Mouse (Mus musculus): ENCODE data around the gene Fam180a. TPM values are rescaled to one million over a fixed set of nuclear protein-coding genes. Genes with fewer than 3 reads are reported as not detected.

Gene Fam180a
- polyA plus RNA-seq, 1 experiment = not detected

DNA sequence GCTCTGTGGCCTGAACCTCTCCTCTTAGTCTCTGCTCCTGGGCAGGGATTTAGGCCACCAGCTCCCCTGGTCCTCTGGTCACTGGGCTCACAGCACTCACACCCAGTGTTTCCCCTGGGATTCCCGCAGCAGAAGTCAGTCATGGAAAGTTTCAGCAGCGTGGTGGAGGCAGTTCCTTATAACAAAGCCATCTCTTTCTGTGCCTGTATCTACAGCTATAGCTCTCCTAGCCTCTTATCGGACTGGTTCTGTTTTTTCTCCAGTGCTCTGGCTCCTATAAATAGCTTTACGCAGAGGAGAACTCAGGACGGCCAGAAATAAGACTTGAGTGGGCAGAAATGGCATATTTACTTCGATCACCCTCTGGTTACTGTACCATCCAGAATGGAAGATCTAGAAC is 27.6 kb downstream of the Fam180a start:
- no peaks in the 10 kb centered on the region for H3K36me3 ChIP-seq (ENCODE audit: control insufficient read depth)
- TF ChIP-seq GATA1 (IDR thresholded peaks at IDR 0.05; ENCODE audit: low read length) (no peak), TAL1 (IDR thresholded peaks at IDR 0.05; ENCODE audit: low read length) (no peak)
- no peaks in the 10 kb centered on the region for H3K27me3 ChIP-seq (ENCODE audit: control insufficient read depth)
- H3K4me3 ChIP-seq (replicated peaks) = no peak overlapping the region
- H3K4me1 ChIP-seq (ENCODE audit: control insufficient read depth) = peaks cover 1% of the 10 kb centered on the region; the same call in 1 of the 2 replicates
- no peaks in the 10 kb centered on the region for H3K9me3 ChIP-seq (ENCODE audit: control insufficient read depth, low read length)

DNA sequence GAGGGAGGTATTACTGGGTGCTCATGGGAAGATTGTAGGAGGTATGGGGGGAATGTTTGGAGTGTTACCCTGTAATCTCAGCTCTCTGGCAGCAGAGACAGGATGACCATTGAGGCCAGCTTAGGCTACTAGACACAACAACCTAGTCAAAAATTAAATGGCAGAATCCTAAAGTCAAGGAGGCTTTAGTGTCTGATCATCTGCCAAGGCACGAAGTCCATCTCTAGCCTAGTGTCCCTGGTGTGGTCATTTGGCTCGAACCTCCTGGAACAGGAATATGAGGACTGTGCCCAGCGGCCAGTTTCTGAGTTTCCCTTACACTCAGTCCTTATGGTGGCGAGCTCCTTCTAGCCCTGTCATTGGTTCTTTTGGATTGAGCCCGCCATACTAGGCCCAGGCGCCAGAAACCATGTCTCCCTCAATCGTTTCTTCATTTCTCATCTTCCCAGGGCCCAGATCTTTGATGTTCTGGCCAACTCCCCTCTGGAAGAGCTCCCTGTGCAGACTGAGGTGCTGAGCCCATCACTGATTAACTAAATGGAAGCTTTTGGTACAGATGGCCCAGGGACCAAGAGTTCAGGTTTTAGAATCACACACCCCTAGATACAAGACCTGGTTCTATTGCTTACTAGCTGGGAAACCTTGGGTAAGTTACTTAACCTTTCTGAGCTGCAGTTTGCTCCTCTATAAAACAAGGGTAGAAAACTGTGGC is 28.3 kb downstream of the Fam180a start:
- H3K4me1 ChIP-seq (ENCODE audit: control insufficient read depth) = peaks cover 1% of the 10 kb centered on the region; the same call in 1 of the 2 replicates
- no peaks in the 10 kb centered on the region for H3K27me3 ChIP-seq (ENCODE audit: control insufficient read depth)
- no peak for TF ChIP-seq TAL1 (IDR thresholded peaks at IDR 0.05; ENCODE audit: low read length)
- no peak for TF ChIP-seq GATA1 (IDR thresholded peaks at IDR 0.05; ENCODE audit: low read length)
- H3K4me3 ChIP-seq (replicated peaks) = no peak overlapping the region
- no peaks in the 10 kb centered on the region for H3K36me3 ChIP-seq (ENCODE audit: control insufficient read depth)
- H3K9me3 ChIP-seq (ENCODE audit: control insufficient read depth, low read length) = no peaks in the 10 kb centered on the region

DNA sequence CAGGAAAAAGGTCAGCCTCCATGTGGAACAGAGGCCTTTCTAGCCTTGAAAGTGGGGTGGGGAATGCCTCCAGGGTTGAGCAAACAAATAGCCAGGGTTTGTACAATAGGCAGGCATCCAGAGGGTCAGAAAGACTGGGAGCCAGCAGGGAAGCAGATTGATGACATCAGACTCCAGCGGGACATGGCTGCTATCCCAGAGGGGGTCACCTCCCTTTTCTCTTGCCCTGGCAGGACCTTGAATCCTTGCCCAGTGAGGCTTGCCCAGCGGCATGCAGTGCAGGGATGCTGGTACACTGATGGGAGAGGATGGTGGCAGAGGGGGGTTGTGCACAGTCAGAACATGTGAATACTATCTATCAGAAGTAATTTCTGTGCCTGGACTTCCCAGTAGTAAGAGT is 28.9 kb downstream of the Fam180a start:
- Histone ChIP-seq H3K9me3 (ENCODE audit: control insufficient read depth, low read length) (no peaks in the 10 kb centered on the region), H3K4me3 (replicated peaks) (no peak overlapping the region), H3K36me3 (ENCODE audit: control insufficient read depth) (no peaks in the 10 kb centered on the region), H3K4me1 (ENCODE audit: control insufficient read depth) (peaks cover 1% of the 10 kb centered on the region; the same call in 1 of the 2 replicates), H3K27me3 (ENCODE audit: control insufficient read depth) (no peaks in the 10 kb centered on the region)
- TF ChIP-seq TAL1 (IDR thresholded peaks at IDR 0.05; ENCODE audit: low read length) = no peak
- TF ChIP-seq GATA1 (IDR thresholded peaks at IDR 0.05; ENCODE audit: low read length) = no peak

DNA sequence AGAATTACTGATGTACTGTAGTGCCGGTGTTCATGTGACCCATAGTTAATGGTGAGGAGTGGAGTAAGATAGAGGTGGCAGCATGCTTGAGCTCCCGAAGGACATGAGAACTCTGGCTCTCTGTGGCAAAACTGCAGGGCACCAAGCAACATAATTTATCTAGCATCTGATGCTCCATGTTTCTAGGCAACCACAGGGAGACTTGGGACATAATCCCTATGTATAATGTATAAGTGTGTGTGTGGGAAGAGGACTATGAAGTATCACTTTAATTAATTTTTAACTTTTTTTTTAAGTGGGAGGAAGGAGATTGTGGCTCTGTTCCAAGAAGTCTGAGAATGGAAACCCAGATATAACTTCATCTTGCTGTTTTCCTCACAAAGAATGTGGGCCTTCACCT is 31.0 kb downstream of the Fam180a start:
- H3K9me3 ChIP-seq (ENCODE audit: control insufficient read depth, low read length) = no peaks in the 10 kb centered on the region
- H3K27me3 ChIP-seq (ENCODE audit: control insufficient read depth) = no peaks in the 10 kb centered on the region
- H3K36me3 ChIP-seq (ENCODE audit: control insufficient read depth) = no peaks in the 10 kb centered on the region
- TF ChIP-seq TAL1 (IDR thresholded peaks at IDR 0.05; ENCODE audit: low read length) = no peak
- TF ChIP-seq GATA1 (IDR thresholded peaks at IDR 0.05; ENCODE audit: low read length) = no peak
- H3K4me3 ChIP-seq (replicated peaks) = no peak overlapping the region
- H3K4me1 ChIP-seq (ENCODE audit: control insufficient read depth) = peaks cover 1% of the 10 kb centered on the region; the same call in 1 of the 2 replicates

DNA sequence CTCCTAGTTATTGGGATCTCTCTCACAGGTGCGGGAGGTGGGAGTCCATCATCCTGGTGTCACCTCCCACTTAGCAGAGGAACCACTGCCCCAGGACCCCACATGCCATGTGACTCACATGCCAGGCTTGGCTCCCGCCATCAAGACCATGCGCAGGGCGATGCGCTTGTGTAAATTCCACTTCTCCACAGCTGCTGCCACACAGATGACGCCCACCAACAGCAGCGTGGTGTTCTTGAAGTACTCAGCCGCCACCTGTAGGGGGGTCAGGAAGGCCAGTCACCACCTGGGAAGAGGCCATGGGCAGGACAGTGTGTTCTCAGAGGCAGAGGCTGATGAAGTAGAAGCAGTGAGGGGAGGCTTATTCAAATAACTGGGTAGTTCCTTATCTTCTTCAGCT is 36.3 kb downstream of the Fam180a start:
- Histone ChIP-seq H3K27me3 (ENCODE audit: control insufficient read depth) (peaks cover 2% of the 10 kb centered on the region), H3K4me1 (ENCODE audit: control insufficient read depth) (peaks cover 7% of the 10 kb centered on the region), H3K4me3 (replicated peaks) (no peak overlapping the region), H3K9me3 (ENCODE audit: control insufficient read depth, low read length) (no peaks in the 10 kb centered on the region), H3K36me3 (ENCODE audit: control insufficient read depth) (no peaks in the 10 kb centered on the region)
- TF ChIP-seq TAL1 (IDR thresholded peaks at IDR 0.05; ENCODE audit: low read length) (no peak), GATA1 (IDR thresholded peaks at IDR 0.05; ENCODE audit: low read length) (no peak)

DNA sequence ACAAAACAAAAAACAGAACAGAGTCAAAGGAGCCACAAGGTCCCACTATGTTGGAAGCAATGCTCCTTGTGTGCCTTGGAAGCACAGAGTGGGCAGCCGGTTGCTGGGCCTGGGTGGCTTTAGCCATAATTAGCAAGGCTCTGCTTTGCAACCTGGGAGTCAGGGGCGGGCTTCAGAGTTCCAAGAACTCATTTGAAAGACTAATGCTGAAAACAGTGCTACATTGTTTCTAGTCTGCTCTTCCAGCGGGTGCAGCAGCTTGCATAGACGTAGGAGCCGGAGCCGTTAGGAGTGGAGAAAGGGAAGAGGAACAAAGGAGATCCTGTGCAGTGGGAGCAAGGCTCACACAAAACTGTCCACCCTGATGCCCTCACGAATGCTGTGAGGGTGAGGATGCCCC is 37.0 kb downstream of the Fam180a start:
- no peak for TF ChIP-seq TAL1 (IDR thresholded peaks at IDR 0.05; ENCODE audit: low read length)
- no peak for TF ChIP-seq GATA1 (IDR thresholded peaks at IDR 0.05; ENCODE audit: low read length)
- H3K4me3 ChIP-seq (replicated peaks) = no peak overlapping the region
- peaks cover 2% of the 10 kb centered on the region for H3K27me3 ChIP-seq (ENCODE audit: control insufficient read depth)
- H3K9me3 ChIP-seq (ENCODE audit: control insufficient read depth, low read length) = no peaks in the 10 kb centered on the region
- peaks cover 7% of the 10 kb centered on the region for H3K4me1 ChIP-seq (ENCODE audit: control insufficient read depth)
- H3K36me3 ChIP-seq (ENCODE audit: control insufficient read depth) = no peaks in the 10 kb centered on the region

DNA sequence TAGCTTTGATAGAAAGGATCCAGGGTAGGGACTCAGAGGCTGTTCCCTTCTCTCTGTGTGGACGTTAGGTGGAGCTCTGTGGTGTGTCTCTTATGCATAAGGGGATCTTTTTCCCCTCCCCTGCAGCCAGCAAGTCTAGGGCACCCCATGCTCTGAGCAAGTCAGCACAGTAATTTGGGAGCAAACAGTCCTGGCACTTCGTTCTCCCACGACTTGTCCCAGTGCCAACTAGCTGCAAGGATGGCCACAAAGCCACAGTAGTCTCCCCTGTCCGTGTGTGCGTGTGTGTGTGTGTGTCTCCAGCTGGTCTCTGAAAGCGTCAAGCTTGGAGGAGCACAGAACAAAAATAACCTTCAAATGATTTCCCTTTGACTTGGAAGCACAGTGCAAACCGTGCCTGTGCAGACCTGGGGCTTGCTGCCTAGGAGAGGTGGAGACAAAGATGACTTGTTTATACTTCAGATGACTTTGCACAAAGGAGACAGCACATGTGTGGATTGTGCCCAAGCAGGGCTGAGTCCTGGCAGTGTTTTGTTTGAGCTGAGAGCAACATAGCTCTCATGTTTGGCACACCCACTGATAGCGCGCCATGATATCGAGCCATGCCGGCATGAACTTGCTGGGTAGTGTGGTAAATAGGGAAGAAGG is 37.7 kb downstream of the Fam180a start:
- TF ChIP-seq GATA1 (IDR thresholded peaks at IDR 0.05; ENCODE audit: low read length) = no peak
- TF ChIP-seq TAL1 (IDR thresholded peaks at IDR 0.05; ENCODE audit: low read length) = no peak
- H3K4me3 ChIP-seq (replicated peaks) = no peak overlapping the region

DNA sequence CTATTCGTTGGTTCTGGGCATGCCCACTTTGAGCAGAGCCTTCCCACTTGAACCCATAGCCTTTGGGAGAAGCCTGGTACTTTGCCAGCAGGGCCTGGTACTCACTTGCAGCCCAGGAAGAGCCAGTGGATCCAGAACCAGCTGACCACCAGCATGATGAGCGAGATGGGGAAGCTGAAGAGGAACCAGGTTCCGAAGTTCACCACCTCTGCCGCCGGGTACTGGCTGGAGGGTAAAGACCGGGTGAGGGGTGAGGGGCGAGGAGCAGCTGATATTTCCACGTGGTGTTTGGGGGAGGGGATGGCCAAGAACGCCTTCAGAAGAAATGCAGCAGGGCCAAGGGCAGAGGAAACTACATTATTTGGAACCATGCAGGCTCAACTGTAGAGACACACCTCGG is 46.6 kb downstream of the Fam180a start:
- Histone ChIP-seq H3K9me3 (ENCODE audit: control insufficient read depth, low read length) (no peaks in the 10 kb centered on the region), H3K4me3 (replicated peaks) (no peak overlapping the region), H3K27me3 (ENCODE audit: control insufficient read depth) (peaks cover 9% of the 10 kb centered on the region), H3K36me3 (ENCODE audit: control insufficient read depth) (no peaks in the 10 kb centered on the region), H3K4me1 (ENCODE audit: control insufficient read depth) (no peaks in the 10 kb centered on the region)
- TF ChIP-seq TAL1 (IDR thresholded peaks at IDR 0.05; ENCODE audit: low read length) (no peak), GATA1 (IDR thresholded peaks at IDR 0.05; ENCODE audit: low read length) (no peak)

More for the DNA sequence above, 37.7 kb downstream of the Fam180a start:
- Histone ChIP-seq H3K9me3 (ENCODE audit: control insufficient read depth, low read length) (no peaks in the 10 kb centered on the region), H3K36me3 (ENCODE audit: control insufficient read depth) (no peaks in the 10 kb centered on the region), H3K4me1 (ENCODE audit: control insufficient read depth) (peaks cover 6% of the 10 kb centered on the region), H3K27me3 (ENCODE audit: control insufficient read depth) (peaks cover 2% of the 10 kb centered on the region)

DNA sequence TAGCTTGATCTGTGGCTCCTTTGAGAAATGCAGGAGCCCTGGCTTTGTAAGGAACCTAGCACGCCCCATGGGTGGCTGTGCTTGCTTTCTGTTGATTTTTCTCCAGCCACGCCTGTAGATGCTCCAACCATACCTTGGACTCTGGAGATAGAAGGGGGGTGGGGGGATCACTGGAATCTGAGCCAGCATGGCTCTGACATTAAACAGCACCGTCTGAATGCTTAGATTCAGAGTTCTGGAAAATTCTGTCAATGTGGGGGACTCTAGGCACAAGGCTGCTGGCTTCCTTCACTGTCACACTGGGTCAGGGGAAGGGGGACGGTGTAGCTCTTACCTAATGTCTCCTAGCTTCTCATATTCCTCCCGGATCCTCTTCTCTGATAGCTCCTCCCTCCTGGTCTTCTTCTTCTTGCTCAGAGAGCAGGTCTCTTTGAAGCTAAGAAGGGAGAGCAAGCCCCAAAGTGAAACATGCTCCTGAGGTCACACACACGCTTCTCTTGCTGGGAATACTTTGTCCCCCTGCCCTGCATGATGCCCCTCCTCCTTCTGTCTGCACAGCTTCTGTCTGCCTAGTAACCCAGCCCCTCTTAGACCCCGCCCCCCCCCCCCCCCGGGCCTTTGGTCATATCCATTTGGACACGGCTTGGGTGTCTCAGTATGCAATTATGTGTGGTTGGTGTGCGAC is 47.9 kb downstream of the Fam180a start:
- Histone ChIP-seq H3K27me3 (ENCODE audit: control insufficient read depth) (peaks cover 10% of the 10 kb centered on the region), H3K9me3 (ENCODE audit: control insufficient read depth, low read length) (no peaks in the 10 kb centered on the region), H3K4me3 (replicated peaks) (no peak overlapping the region), H3K36me3 (ENCODE audit: control insufficient read depth) (no peaks in the 10 kb centered on the region), H3K4me1 (ENCODE audit: control insufficient read depth) (no peaks in the 10 kb centered on the region)
- TF ChIP-seq GATA1 (IDR thresholded peaks at IDR 0.05; ENCODE audit: low read length) (no peak), TAL1 (IDR thresholded peaks at IDR 0.05; ENCODE audit: low read length) (no peak)
